Mouse (Mus musculus) megakaryocyte-erythroid progenitor cell, adult 5-6 weeks (primary cell): ENCODE measurements at regions not wholly inside any gene's neighbourhood (a gene's known extent, or its start where the extent isn't known, plus 50 kb on each side); places are given as distances from the start of the nearest gene placed in this dataset.
"Not testable (repeated sequence)": the region's sequence is repeated elsewhere in the genome, so short reads cannot be mapped to it uniquely, and the experiment has no call there.

Experiments
- ATAC-seq: replicated peaks from 2 replicates; pipeline ENCODE4 v1.8.0; 2016; ENCODE audit warnings: mild to moderate bottlenecking, inconsistent platforms; ENCODE audit not compliant: severe bottlenecking, poor library complexity, low FRiP score, low TSS enrichment

DNA sequence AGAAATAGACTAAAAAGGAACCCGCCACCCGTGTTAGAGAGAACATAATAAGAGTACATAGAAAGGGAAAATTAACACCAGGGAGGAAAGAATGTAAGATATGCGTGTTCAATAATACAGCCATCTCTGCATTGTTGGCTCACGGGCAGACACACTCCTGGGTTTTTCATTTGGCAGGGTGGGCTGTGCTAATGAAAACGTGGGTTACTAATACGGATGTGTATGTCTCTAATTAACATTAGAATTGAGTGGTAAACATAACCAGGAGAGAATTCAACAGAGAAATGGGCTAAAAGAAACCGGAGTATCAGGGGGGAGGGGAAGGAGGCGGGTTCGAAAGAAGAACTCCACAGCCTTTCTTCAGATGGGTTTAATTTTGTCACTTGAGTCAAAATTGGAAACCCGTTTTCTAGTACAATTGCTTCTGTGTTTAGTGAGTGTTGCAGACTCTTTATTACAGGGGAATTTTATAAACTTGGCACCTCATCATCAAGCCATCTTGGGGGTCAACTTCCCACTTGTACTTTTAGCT is 134.4 kb upstream of the Kiz start:
- no peak for ATAC-seq

DNA sequence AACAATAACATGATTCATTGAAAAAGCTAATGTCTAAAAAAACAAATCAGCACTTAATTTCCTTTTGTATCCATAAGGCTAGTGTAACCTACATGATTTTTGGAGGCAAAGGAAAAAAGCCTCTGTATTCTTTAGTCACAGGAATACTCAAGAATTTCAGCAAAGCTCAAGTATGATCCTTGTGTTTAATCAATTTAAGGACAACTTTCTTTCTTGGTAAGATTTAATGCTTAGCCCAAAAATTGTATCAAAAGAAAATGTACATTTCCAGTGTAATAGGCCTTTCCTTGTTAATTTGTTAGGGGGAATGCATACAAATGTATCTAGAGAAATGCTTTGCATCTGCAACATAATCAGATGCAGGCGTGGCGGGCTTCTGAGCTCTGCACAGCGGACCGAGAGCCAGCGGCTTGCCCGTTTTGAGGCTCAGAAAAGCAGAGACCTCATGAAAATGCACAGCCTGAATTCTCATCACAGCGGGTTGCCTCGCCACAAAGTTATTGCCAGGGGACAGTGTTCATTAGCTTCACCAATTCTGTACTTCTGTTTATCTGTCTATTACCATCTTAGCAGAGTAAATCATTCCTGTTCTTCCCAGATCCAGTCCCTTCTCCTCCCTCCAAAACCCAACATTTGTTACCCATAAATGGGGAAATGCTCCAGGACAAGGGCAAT is 133.2 kb upstream of the Kiz start:
- no peak for ATAC-seq

DNA sequence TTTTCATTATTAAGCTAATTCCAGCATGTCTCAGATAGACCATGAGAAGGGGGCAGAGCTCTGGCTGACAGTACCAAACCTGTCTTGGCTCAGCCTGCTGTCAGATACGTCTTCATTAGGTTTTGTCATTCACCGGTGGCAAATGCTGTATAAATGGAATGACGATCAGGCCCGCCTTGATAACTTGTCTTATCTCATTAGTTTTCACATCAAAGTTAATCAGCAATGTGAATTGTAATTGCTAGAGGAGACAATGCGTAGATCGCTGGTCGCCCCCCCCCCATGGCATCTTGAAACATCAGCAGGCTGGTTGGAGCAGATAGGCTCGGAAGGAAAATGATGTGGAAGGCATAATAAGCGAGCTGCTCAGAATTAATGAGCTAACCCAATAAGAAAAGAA is 132.5 kb upstream of the Kiz start:
- ATAC-seq: no peak

DNA sequence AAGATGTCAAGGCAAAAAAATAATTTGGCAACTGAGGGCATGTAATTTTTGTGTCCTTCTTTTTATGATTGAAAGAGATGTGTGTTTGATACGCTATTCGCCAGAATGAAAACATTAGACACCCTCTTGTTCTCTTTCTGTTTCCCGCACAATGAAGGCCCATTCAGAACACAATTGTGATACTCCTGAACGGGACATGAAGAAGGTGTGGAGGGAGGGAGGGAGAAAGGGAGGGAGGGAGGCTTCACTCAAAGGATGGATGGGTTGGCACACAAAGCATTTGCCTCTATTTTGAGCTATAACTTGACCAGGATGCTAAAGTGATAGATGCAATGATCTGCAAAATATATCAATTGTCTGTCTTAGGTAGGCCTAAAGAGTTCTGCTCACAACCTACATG is 132.0 kb upstream of the Kiz start:
- ATAC-seq: no peak

DNA sequence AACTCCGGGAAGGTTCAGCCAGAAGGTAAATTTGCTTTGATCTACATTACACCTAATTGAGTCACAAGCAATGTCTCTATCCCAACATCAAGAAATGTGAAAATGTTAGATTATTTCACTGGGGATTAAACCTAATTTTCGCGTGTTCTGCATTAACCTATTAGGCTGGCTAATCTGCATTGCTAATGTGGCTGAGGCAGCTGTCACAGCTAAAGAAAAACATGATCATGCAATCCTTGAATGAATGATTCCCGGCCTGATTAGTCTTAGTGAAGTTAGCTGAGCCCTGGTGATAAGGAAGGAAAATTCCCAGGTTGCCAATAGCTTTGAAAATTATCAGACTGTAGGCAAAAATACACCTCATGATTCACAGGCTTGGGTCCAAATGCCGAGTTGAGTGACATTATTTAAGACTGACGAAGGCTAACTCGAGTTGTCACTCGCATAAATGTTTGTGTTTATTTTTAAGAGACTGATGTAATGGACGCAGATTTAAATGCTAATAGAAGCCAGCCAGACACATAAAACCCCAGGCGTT is 131.5 kb upstream of the Kiz start:
- no peak for ATAC-seq

DNA sequence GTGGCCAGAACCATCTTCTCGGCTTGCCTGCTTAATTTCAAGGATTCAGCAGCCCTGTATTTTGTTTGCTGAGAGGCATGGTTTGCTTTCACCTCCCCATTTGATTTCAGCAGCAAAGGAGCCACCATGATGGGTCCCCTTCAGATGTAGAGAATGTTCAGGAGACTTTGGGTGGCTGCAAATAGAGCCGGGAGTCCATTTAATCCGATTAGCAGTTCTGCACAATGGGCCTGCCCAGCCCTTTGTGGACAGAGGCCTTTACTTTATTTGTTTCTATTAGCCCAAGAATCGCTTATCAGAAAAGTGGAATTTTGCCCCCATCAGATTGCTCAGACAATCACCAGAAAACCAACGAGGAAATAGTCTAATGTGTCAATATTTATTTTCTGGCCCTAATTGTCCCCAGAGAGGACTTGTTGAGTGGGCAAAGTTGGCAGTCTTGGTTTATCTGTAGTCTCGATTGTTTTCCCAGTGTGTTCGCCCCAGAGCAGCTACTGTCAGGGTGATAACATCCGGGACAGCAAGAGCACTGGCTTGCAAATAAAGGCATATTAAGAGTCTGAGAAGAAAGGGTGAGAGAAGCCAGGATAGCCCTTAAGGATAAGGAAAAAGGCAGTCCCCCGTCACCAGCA is 130.6 kb upstream of the Kiz start:
- ATAC-seq: no peak

DNA sequence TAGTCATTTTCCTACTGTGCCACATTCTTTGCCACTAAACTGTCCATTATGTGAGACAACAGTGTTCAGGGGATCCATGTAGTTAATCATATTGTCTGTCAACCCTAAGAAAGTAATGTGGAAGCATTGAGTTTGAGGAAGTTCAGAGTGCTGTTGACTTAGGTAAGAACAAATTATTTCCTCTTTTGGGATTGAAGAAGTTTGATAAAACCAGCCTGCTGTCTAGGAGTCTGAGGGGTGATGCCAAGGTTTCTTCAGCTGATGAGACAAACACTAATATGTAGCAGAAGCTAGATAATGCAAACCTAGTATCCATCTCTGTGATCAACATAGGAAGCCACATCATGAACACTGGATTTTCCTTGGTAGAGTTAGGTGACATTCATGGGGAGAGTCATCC is 127.0 kb upstream of the Kiz start:
- no peak for ATAC-seq

DNA sequence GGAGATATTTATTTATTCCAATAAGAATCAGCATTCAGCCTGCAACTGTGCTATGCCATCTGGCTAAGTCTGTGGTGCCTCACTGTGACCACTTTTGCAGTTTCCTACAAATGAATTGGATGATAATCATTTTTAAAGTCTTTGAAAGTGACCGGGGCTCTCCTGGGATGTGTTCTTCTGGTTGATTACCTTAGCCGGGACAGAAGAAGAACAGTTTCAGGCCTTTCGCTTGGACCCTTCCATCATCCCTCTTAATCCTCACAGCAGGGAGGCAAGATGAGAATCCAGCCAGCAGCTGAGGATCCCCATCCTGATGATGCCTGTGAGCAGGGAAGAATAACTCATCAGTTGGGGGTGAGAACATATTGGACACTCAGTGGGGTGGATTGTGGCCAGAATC is 124.6 kb upstream of the Kiz start:
- no peak for ATAC-seq

DNA sequence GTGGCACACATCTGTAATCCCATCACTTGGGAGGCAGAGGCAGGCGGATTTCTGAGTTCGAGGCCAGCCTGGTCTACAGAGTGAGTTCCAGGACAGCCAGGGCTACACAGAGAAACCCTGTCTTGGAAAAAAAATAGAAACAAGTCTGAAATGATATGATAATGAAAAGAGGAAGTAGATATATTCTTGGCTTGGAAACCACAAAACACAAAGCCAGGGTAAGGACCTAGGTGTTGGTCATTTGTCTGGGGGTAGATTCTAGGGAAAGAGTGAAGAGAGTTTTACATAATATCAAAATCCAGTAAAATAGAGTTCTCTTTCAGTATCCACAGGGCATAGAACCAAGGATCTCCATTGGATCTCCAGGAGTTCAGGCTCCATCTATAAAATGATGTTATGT is 122.8 kb upstream of the Kiz start:
- not testable (repeated sequence) for ATAC-seq

DNA sequence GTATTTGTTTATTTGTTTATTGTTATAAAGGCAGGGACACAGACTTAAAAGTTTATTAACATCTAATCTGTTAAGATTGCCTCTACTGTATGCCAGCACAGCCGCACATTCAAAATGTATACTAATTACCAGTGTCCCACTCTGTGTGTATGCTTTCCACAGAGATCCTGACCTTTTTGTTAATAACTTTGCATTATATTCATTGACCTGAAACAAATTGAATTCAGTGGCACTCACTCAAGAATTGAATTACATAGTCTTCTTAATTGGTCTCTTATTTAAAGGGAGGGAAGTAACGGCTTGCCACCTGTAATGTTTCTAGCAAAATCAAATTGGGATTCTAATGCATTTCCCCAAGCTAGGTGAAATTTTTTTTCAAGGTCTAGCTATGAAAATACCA is 111.3 kb upstream of the Kiz start:
- ATAC-seq: no peak

DNA sequence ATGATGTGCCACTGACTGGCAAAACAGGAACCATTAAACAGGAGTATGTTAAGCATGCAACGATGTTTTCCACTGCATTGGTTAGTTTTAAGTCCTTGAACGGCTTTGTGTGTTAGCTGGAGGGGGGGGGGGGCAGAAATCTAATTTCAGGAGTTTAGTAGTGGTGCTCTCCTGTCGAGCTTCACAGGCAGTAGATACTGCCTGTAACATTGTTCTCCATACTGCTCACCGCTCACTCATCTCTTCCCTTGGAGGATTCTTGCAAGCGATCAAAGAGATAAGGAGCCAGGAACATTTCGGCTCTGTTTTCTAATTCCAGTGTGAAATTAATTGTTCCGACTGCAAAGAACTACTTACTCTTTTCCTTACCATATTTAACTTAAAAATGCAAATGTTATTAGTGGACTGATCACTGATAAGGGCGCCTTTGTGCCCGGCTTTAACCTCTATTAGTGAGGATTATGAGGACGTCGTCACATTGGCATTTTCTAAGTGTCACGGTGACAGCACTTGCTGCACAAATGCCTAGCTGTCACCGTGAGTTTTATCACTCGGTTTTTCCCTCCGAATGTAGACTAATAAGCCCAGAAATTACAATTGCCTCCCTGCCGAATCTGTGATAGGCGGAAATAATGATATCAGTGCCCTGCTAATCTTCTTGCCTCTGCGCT is 110.5 kb upstream of the Kiz start:
- ATAC-seq: no peak

DNA sequence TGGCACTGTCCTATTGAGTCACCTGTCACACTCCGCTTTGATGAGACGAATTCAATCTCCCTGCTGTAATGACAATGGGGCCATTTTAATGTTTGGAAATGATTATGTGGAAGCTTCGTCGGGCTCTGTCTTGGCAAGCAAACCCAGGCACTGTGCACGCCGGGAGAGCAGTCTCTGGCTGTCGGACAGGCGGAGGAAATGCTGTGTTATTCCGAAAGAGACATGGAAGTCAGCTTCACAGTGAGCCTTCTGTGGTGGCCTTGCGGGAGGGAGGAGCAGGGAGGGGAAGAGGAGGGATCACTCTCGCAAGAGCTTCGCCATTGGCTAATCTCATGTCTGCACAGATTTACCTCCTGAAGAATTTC is 110.0 kb upstream of the Kiz start:
- ATAC-seq: no peak

DNA sequence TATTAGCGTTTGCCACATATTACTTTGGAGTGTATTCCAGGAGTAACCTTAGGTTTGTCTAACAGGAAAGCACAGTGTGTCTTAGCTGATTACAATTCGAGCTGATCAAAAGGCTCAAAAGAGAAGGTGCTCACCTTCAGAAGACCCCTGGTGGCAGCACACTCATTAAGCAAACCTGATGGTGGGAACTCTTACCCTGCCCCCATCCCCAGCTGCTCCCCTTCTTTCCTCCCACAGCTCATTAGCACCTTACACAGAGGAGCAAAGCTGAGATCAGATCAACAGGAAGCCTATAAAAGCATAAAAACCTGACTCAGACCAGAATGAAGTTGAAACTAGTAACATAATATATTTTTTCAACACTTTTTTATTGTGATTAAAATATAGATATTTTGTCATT is 101.7 kb upstream of the Kiz start:
- no peak for ATAC-seq

DNA sequence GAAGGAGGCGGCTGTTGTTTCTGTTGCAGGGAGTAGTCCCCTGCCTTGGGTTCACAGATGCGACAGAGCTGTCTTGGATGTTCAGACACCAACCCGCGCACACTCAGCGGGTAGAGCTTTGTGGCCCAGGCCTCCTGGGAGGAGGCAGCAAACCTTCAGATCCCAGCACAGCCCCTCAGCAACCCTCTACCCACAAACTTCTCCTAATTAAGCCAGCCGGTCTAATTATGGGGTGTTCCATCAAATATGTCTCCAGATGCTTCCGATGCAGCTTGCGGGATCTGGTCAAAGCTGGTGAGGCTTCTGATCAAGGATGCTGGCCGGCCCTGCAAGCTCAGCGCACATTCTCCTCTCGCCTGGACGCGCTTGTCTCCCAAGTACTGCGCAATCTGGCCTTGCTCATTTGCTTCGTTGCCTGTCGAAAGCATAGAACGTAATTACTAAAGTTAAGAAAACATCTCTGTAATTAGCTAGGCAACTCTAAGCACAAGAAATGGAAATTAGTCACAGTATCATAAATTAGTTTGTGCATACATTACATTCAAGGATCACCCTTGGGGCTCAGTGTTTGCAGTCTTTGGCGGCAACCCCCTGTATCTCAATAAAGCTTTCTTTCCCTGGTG is 92.0 kb upstream of the Kiz start:
- no peak for ATAC-seq

DNA sequence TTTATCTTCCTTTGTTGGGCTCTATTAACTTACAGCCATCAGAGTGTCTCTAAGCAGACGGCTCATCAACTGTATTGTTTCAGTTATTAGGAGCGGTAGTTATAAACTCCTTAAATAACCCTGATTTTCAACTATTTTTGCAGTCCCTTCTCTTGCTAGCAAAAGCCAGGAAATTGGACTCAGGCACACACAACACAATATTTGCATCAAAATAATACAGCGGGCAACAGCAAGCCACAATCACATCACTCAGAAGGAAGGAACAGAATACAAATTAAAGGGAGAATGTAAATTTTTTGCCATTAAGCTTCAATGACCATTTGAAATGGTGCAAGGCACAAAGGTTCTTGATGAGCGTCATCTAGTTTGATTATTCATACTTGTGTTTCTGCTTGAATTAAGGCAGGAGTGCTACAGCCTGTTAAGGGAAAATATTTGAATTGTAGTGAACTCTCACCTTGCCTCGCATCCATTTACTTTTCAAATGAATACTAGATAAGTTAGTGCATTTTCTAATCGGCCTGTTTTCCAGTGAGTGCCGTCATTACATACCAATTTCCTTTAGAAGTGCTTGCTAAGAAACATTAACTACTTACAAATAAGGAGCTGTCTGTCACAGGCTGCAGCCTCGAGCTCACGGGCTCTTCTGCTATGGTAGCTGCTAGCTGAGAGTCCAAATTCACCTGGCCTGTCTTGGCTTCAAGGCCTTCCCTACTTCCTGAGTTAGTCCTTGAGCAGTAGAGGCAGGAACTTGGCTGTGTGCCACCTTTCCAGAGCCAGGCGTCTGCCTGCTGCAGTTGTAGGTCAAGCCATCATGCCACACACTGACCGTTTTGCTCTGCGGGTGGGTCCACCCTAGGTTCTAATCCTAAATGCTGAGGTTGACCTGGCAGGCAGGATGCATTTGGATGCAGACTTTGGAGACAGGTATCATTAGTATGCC is 91.1 kb upstream of the Kiz start:
- no peak for ATAC-seq

DNA sequence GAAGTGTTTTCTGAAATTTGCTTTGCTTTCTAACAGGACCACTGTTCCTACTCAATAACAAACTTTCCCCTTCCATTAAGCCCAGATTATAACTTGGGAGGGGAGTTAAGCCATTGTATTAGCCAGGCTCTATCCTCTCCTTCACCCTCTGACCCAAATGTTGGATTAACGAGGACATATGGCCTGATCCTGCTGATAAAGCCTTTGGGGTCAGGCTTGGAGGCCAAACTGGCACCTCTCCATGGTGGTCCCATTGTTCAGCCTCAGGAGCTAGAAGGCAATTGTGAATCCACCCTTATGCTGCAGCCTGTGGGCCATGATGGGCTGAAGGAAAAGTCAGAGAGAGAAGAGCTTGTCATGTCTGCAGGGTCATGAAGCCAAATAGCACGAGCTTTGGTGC is 80.8 kb upstream of the Kiz start:
- ATAC-seq: no peak

DNA sequence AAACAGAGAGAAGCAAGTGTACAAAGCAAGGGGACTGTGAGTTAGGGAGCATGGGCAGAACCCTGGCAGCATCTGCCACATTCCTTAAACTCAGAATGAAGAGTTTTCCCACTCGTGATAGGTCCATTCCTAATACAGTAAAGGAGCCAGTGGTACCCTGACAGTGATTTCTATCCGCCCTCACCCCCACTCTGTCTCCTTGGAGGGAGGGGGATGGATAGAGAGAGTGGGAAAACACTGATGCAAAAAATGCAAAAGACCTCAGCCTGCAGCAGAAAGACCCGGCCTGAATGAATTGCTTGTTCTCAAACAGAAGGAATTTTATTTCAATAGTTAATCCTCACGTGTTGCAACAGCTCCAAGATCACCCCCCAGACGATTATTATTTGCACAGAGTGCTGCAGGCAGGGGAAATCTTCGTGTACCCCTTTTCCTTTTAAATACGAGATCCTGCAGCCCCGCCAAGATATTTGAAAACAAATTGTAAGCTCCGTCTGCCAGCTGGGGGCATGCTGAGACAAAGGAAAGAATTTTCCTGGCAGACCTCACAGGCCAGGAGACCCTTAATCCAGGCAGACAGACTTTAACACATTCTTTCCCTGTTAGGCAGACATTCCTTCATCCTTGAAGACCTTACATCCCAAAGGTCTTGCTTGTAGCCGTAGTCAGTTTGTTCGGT is 68.4 kb upstream of the Kiz start:
- ATAC-seq: no peak

DNA sequence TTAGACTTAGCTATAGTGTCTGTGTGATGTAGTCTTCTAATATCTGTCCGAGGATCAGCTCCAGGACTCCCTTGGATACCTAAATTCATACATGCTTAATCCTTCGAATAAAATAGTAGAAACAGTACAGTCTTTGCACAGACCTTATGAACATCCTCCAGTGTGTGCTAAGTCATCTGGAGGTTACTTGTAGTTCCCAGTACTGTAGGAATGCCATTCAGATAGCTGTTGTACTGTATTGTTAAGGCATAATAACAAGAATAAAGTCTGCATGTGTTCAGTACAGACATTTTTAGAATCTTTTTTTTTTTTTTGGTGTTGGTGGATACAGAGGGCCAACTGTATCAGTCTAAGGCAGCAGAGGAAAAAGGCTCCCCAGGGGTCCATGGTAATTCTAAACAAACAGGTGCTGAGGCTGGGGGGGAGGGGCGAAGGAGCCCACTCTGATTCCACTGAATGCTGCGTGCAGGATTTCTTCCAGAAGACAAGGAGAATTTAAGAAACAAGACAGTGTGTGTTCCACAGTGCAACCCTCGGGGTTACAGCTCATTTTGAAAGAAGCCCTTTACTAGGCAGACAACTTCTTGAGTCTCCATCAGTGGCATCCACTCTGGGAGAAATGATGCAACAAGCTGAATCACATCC is 67.7 kb upstream of the Kiz start:
- ATAC-seq: no peak
